8 mouse cellular contexts compared by ENCODE assay signal in genomic region chr6:38552636-38553000, GRCm38 (mm10). TPM values are rescaled to one million over a fixed set of nuclear protein-coding genes. Genes with fewer than 3 reads are reported as not detected.
DNase-seq lines count a peak whose midpoint lies in the region; ATAC-seq and TF ChIP-seq lines count a peak whose summit lies in the region.

No protein-coding gene starts in this region.

- DNase-seq in heart, adult 9 months (ENCODE audit: low spot score in 2 of 2), result no peak
- no peak for DNase-seq in CH12.LX (ENCODE audit: extremely low read depth)
- DNase-seq in forebrain, embryonic 14.5 days (ENCODE audit: low spot score), result no peak
- DNase-seq in liver, embryonic 13.5 days, result no peak
- DNase-seq in adrenal gland, adult 8-10 months, result no peak
- no peak for DNase-seq in gastrocnemius, postnatal 25 days

- H3K4me2 ChIP-seq in heart, embryonic 11.5 days, result peak overlapping the region; percentile 60
- H3K4me2 ChIP-seq in CH12.LX (ENCODE audit: insufficient read depth, low read depth, poor library complexity, severe bottlenecking), result no peak overlapping the region
- peak overlapping the region; percentile 57 for H3K4me2 ChIP-seq in forebrain, embryonic 14.5 days (ENCODE audit: low read length)
- H3K4me2 ChIP-seq in liver, embryonic 13.5 days, result peak overlapping the region; percentile 58

- H3K4me1 ChIP-seq in heart, embryonic 11.5 days (ENCODE audit: control insufficient read depth, insufficient read depth, low read length), result peaks cover 8% of the 10 kb centered on the region
- peaks cover 4 to 36% of the 10 kb centered on the region in 2 experiments; a peak in 2 of 4 replicates for H3K4me1 ChIP-seq in CH12.LX (ENCODE audit: control insufficient read depth in 1 of 2, insufficient read depth in 2 of 2)
- H3K4me1 ChIP-seq in forebrain, embryonic 14.5 days (ENCODE audit: control insufficient read depth, insufficient read depth, low read length), result no peaks in the 10 kb centered on the region
- peaks cover 46% of the 10 kb centered on the region for H3K4me1 ChIP-seq in liver, embryonic 13.5 days (replicated peaks)

- 19% methylated on average over 5 of the region's 5 CpGs for WGBS in heart, embryonic 11.5 days (ENCODE audit: insufficient replicate concordance)
- 27% methylated on average over 5 of the region's 5 CpGs for WGBS in forebrain, embryonic 14.5 days
- WGBS in liver, embryonic 13.5 days (ENCODE audit: insufficient replicate concordance), result 12% methylated on average over 5 of the region's 5 CpGs

- TF ChIP-seq CTCF in CH12.LX (conservative IDR thresholded peaks at IDR 0.05 in 1 of 2, IDR thresholded peaks at IDR 0.05 in 1 of 2; ENCODE audit: low read depth in 2 of 2, low read length in 2 of 2), result no peak

- peaks cover 31% of the 10 kb centered on the region for H3K79me2 ChIP-seq in CH12.LX (replicated peaks; ENCODE audit: control insufficient read depth, extremely low read depth, insufficient read depth, poor library complexity, severe bottlenecking)

- H3K36me3 ChIP-seq in heart, embryonic 11.5 days (ENCODE audit: control insufficient read depth, insufficient read depth, low read length), result no peaks in the 10 kb centered on the region
- peaks cover 6 to 17% of the 10 kb centered on the region in 2 experiments for H3K36me3 ChIP-seq in CH12.LX (replicated peaks in 1 of 2; ENCODE audit: control insufficient read depth in 1 of 2, insufficient read depth in 1 of 2, low read length in 1 of 2)
- H3K36me3 ChIP-seq in forebrain, embryonic 14.5 days (ENCODE audit: control insufficient read depth, insufficient read depth, low read length), result no peaks in the 10 kb centered on the region
- peaks cover 23% of the 10 kb centered on the region for H3K36me3 ChIP-seq in liver, embryonic 13.5 days

- peak overlapping the region; percentile 72 for H3K4me3 ChIP-seq in heart, embryonic 11.5 days (ENCODE audit: low read depth, low read length)
- H3K4me3 ChIP-seq in CH12.LX (replicated peaks in 1 of 3; ENCODE audit: low read depth in 2 of 3, low read length in 2 of 3, poor library complexity in 1 of 3), result peak overlapping the region; percentile 58 to 97 (median 58)
- H3K4me3 ChIP-seq in forebrain, embryonic 14.5 days (ENCODE audit: low read depth, low read length), result peak overlapping the region; percentile 67
- H3K4me3 ChIP-seq in liver, embryonic 13.5 days (replicated peaks), result peak overlapping the region; percentile 83

- no peak for ATAC-seq in heart, embryonic 11.5 days (replicated peaks; ENCODE audit: insufficient number of reproducible peaks, low FRiP score, low TSS enrichment)
- ATAC-seq in forebrain, embryonic 14.5 days, result no peak
- no peak for ATAC-seq in liver, embryonic 13.5 days (ENCODE audit: low read depth)
- no peak for ATAC-seq in frontal cortex, adult (ENCODE audit: low TSS enrichment)

- in situ Hi-C loops in CH12.LX (cut with MboI; ENCODE audit: low pct_ligation_motif_present, low pct_unique_long_range_greater_than_20kb, low sequenced_read_pairs), result no loop called here

- no peak overlapping the region for H3K27ac ChIP-seq in heart, embryonic 11.5 days (ENCODE audit: low read depth, low read length)
- no peak overlapping the region for H3K27ac ChIP-seq in CH12.LX (ENCODE audit: insufficient read depth, low read depth)
- H3K27ac ChIP-seq in forebrain, embryonic 14.5 days (ENCODE audit: low read depth, low read length), result no peak overlapping the region
- H3K27ac ChIP-seq in liver, embryonic 13.5 days, result peak overlapping the region; percentile 100

- no peak for TF ChIP-seq EP300 in CH12.LX (IDR thresholded peaks at IDR 0.05; ENCODE audit: low read length)

- TF ChIP-seq RAD21 in CH12.LX (IDR thresholded peaks at IDR 0.05; ENCODE audit: low read depth, low read length), result no peak

- H3K27me3 ChIP-seq in heart, embryonic 11.5 days (ENCODE audit: control insufficient read depth, insufficient read depth, low read length), result no peaks in the 10 kb centered on the region
- H3K27me3 ChIP-seq in CH12.LX (replicated peaks), result no peaks in the 10 kb centered on the region
- no peaks in the 10 kb centered on the region for H3K27me3 ChIP-seq in forebrain, embryonic 14.5 days (replicated peaks; ENCODE audit: control insufficient read depth, insufficient read depth, low read length)
- H3K27me3 ChIP-seq in liver, embryonic 13.5 days, result no peaks in the 10 kb centered on the region

- H3K9ac ChIP-seq in heart, embryonic 11.5 days (ENCODE audit: low read depth, low read length), result no peak overlapping the region
- H3K9ac ChIP-seq in CH12.LX (ENCODE audit: insufficient read depth, low read depth), result peak overlapping the region; percentile 78
- H3K9ac ChIP-seq in forebrain, embryonic 14.5 days (ENCODE audit: low read length), result no peak overlapping the region; the same call in 1 of the 2 replicates
- H3K9ac ChIP-seq in liver, embryonic 13.5 days, result peak overlapping the region; percentile 89

- no peak for TF ChIP-seq POLR2A in CH12.LX (IDR thresholded peaks at IDR 0.05; ENCODE audit: low read depth, low read length)

- dilution Hi-C loops in CH12.LX (cut with MboI; ENCODE audit: extremely low pct_ligation_motif_present, extremely low pct_unique_long_range_greater_than_20kb, low sequenced_read_pairs), result no loop called here

- no peaks in the 10 kb centered on the region for H3K9me3 ChIP-seq in heart, embryonic 11.5 days (replicated peaks; ENCODE audit: control insufficient read depth, low read length)
- no peaks in the 10 kb centered on the region for H3K9me3 ChIP-seq in CH12.LX (replicated peaks; ENCODE audit: low read length)
- H3K9me3 ChIP-seq in forebrain, embryonic 14.5 days (replicated peaks; ENCODE audit: control insufficient read depth, low read length), result no peaks in the 10 kb centered on the region
- no peaks in the 10 kb centered on the region for H3K9me3 ChIP-seq in liver, embryonic 13.5 days (replicated peaks)

TF ChIP-seq in CH12.LX, 34 proteins besides CTCF, POLR2A, EP300 and RAD21:
- TF ChIP-seq GABPA (IDR thresholded peaks at IDR 0.05; ENCODE audit: insufficient replicate concordance, low read depth, low read length), result no peak
- TF ChIP-seq MEF2A (IDR thresholded peaks at IDR 0.05; ENCODE audit: borderline replicate concordance, low read depth, low read length), result no peak
- TF ChIP-seq RCOR1 (conservative IDR thresholded peaks at IDR 0.05; ENCODE audit: low read depth, low read length), result no peak
- TF ChIP-seq E2F4 (IDR thresholded peaks at IDR 0.05; ENCODE audit: insufficient replicate concordance, low read depth, low read length), result no peak
- peak; percentile 90; the same call in 1 of the 2 replicates for TF ChIP-seq CHD1 (IDR thresholded peaks at IDR 0.05; ENCODE audit: low read depth, low read length)
- no peak for TF ChIP-seq SIN3A (IDR thresholded peaks at IDR 0.05; ENCODE audit: low read length)

RNA-seq across cellular contexts. Expression of gene Luc7l2, which starts 1.5 kb away (rescaled TPM):
- polyA plus RNA-seq in heart, embryonic 11.5 days (2014; fragmentation: Nextera tagmentation; extraction: Ambion mirVana), result 29.9 and 43.1 TPM in 2 replicates
- 62.0 and 62.5 TPM in 2 replicates for total RNA-seq in CH12.LX (2012; rRNA removed)
- 92.5 and 99.9 TPM in 2 replicates for total RNA-seq in CH12.LX (2014; rRNA removed)
- polyA plus RNA-seq in CH12.LX (2012; ENCODE audit: insufficient read length, low read depth), result 173 and 183 TPM in 2 replicates
- 22.8 and 32.5 TPM in 2 replicates for polyA plus RNA-seq in forebrain, embryonic 14.5 days (2014; fragmentation: Nextera tagmentation; extraction: Ambion mirVana)
- 17.8 and 18.5 TPM in 2 replicates for polyA plus RNA-seq in liver, embryonic 13.5 days (2015; fragmentation: Nextera tagmentation; extraction: Ambion mirVana)
- 100 to 1,000 TPM; 137 to 303 (median 206) TPM for total RNA-seq in adrenal gland, adult 8-10 months (2022)
- 10 to 100 TPM; 97.7 to 97.8 TPM for total RNA-seq in gastrocnemius, postnatal 25 days (2021)

RNA-seq across cellular contexts. Expression of gene Fmc1, which starts 19.3 kb away (rescaled TPM):
- 189 and 195 TPM in 2 replicates for polyA plus RNA-seq in heart, embryonic 11.5 days (2014; fragmentation: Nextera tagmentation; extraction: Ambion mirVana)
- total RNA-seq in CH12.LX (2012; rRNA removed) (65.3 and 78.2 TPM in 2 replicates), CH12.LX (2014; rRNA removed) (45.2 and 47.3 TPM in 2 replicates)
- 23.1 and 30.4 TPM in 2 replicates for polyA plus RNA-seq in CH12.LX (2012; ENCODE audit: insufficient read length, low read depth)
- 152 and 179 TPM in 2 replicates for polyA plus RNA-seq in forebrain, embryonic 14.5 days (2014; fragmentation: Nextera tagmentation; extraction: Ambion mirVana)
- 97.6 and 100 TPM in 2 replicates for polyA plus RNA-seq in liver, embryonic 13.5 days (2015; fragmentation: Nextera tagmentation; extraction: Ambion mirVana)
- 100 to 1,000 TPM in 3 of 4 experiments, 10 to 100 TPM in 1; 81.7 to 106 (median 104) TPM for total RNA-seq in adrenal gland, adult 8-10 months (2022)
- 100 to 1,000 TPM; 167 to 170 TPM for total RNA-seq in gastrocnemius, postnatal 25 days (2021)

Comparison
In these comparisons a context has a peak if more than half of its experiments do, and no peak if none do; other contexts are left out.
1. H3K9ac ChIP-seq: peak in CH12.LX (single experiment) and liver, embryonic 13.5 days (single experiment); none in heart, embryonic 11.5 days (single experiment) and forebrain, embryonic 14.5 days (single experiment).
2. Peak in every context shown above with its lines, with median percentiles within 50 percentile points of each other: H3K4me3 ChIP-seq.